Mouse (Mus musculus): Measurements from ENCODE around the gene Calcoco2.
A peak's percentile ranks its signal among the peaks of the same experiment; 100 is the strongest.
"Not testable (repeated sequence)": the region's sequence is repeated elsewhere in the genome, so short reads cannot be mapped to it uniquely, and the experiment has no call there.

Calcoco2 gene

GRCm38 (mm10) chr11:96111751-96112150 lies at the start of gene Calcoco2:
Calcoco2 (minus strand) TSS chr11:96111964.
- DNase-seq (ENCODE audit: low spot score) = no peak

- DNase-seq (ENCODE audit: low spot score) = no peak
Observed at GRCm38 (mm10) chr11:96147471-96147870, 35.7 kb upstream of the Calcoco2 start.

- peak; percentile 8 for DNase-seq (ENCODE audit: low spot score)
Observed at GRCm38 (mm10) chr11:96145622-96146270, 34.0 kb upstream of the Calcoco2 start.

GRCm38 (mm10) chr11:96143766-96144165 lies 32.0 kb upstream of the Calcoco2 start:
- DNase-seq (ENCODE audit: low spot score) = no peak

- DNase-seq (ENCODE audit: low spot score) = no peak
Observed at GRCm38 (mm10) chr11:96140726-96141175, 29.0 kb upstream of the Calcoco2 start.

GRCm38 (mm10) chr11:96135847-96136246 lies 24.1 kb upstream of the Calcoco2 start:
- DNase-seq (ENCODE audit: low spot score) = no peak

- DNase-seq (ENCODE audit: low spot score) = peak; percentile 15
Observed at GRCm38 (mm10) chr11:96133239-96133865, 21.6 kb upstream of the Calcoco2 start, which contains the start of gene Ttll6. Ttll6 (plus strand) TSS chr11:96133786.

GRCm38 (mm10) chr11:96130606-96131005 lies 18.8 kb upstream of the Calcoco2 start:
- no peak for DNase-seq (ENCODE audit: low spot score)

- no peak for DNase-seq (ENCODE audit: low spot score)
Observed at GRCm38 (mm10) chr11:96124052-96124914, 12.5 kb upstream of the Calcoco2 start.

GRCm38 (mm10) chr11:96122806-96123205 lies 11.0 kb upstream of the Calcoco2 start:
- DNase-seq (ENCODE audit: low spot score) = not testable (repeated sequence)

GRCm38 (mm10) chr11:96119401-96119800 lies 7.6 kb upstream of the Calcoco2 start:
- no peak for DNase-seq (ENCODE audit: low spot score)

GRCm38 (mm10) chr11:96116925-96117324 lies 5.2 kb upstream of the Calcoco2 start:
- not testable (repeated sequence) for DNase-seq (ENCODE audit: low spot score)

GRCm38 (mm10) chr11:96116116-96116515 lies 4.4 kb upstream of the Calcoco2 start:
- DNase-seq (ENCODE audit: low spot score) = no peak

GRCm38 (mm10) chr11:96115416-96115815 lies 3.7 kb upstream of the Calcoco2 start:
- DNase-seq (ENCODE audit: low spot score) = no peak

- no peak for DNase-seq (ENCODE audit: low spot score)
Observed at GRCm38 (mm10) chr11:96114077-96114476, 2.3 kb upstream of the Calcoco2 start.

GRCm38 (mm10) chr11:96110950-96111349 lies 814 bp downstream of the Calcoco2 start:
- not testable (repeated sequence) for DNase-seq (ENCODE audit: low spot score)

GRCm38 (mm10) chr11:96108376-96108775 lies 3.4 kb downstream of the Calcoco2 start:
- DNase-seq (ENCODE audit: low spot score) = no peak

GRCm38 (mm10) chr11:96093361-96093760 lies 18.4 kb downstream of the Calcoco2 start:
- DNase-seq (ENCODE audit: low spot score) = peak; percentile 25

GRCm38 (mm10) chr11:96092674-96093291 lies 19.0 kb downstream of the Calcoco2 start:
- no peak for DNase-seq (ENCODE audit: low spot score)

- no peak for DNase-seq (ENCODE audit: low spot score)
Observed at GRCm38 (mm10) chr11:96091073-96091472, 20.7 kb downstream of the Calcoco2 start.

GRCm38 (mm10) chr11:96087981-96088380 lies 23.8 kb downstream of the Calcoco2 start:
- no peak for DNase-seq (ENCODE audit: low spot score)

- no peak for DNase-seq (ENCODE audit: low spot score)
Observed at GRCm38 (mm10) chr11:96082682-96083081, 29.1 kb downstream of the Calcoco2 start.
